Mouse (Mus musculus) ES-Bruce4 (cell line): ENCODE results near the gene Slc4a3.

Experiments used
- CTCF ChIP-seq: IDR thresholded peaks from one replicate; pipeline ENCODE4 v1.8.1; 2011; ENCODE audit warnings: low read depth, low read length
- EP300 ChIP-seq: IDR thresholded peaks from 2 replicates; pipeline ENCODE4 v1.6.1; 2011; ENCODE audit warnings: low read depth, low read length; ENCODE audit not compliant: insufficient read depth
- POLR2A ChIP-seq: IDR thresholded peaks from one replicate; pipeline ENCODE4 v1.8.1; 2011; ENCODE audit warnings: low read length; ENCODE audit not compliant: insufficient read depth

GRCm38 (mm10) chr1:75570403-75570802, 24.3 kb downstream of the Slc4a3 start:
- TF ChIP-seq EP300 (no peak), POLR2A (no peak), CTCF (no peak)
